Mouse (Mus musculus): Measurements from ENCODE around the gene Cd300a. TPM values are rescaled to one million over a fixed set of nuclear protein-coding genes. Genes with fewer than 3 reads are reported as not detected.

The Cd300a gene
- 5.2 and 6.5 TPM in 2 replicates for polyA plus RNA-seq (2012; rRNA removed)

GRCm38 (mm10) chr11:114889991-114890518 is at the start of gene Cd300a:
Gene Cd300a, plus strand, starts transcription at chr11:114890041.
- Histone ChIP-seq H3K27ac (ENCODE audit: insufficient read depth, low read length) (no peak within 1 kb of the TSS), H3K4me1 (ENCODE audit: control insufficient read depth, insufficient read depth, low read length) (no peaks in the 10 kb centered on the region), H3K27me3 (ENCODE audit: control insufficient read depth, insufficient read depth, low read length) (no peaks in the 10 kb centered on the region), H3K4me3 (replicated peaks; ENCODE audit: insufficient read depth, low read depth, low read length) (no peak within 1 kb of the TSS)
- 51% methylated on average over 18 of the region's 18 CpGs for WGBS
- no peak for DNase-seq
- TF ChIP-seq POLR2A (IDR thresholded peaks at IDR 0.05; ENCODE audit: borderline replicate concordance, insufficient read depth, low read length): no peak
- no peak for TF ChIP-seq CTCF (IDR thresholded peaks at IDR 0.05; ENCODE audit: borderline replicate concordance, insufficient read depth, low read depth, low read length)

- 53% methylated on average over 8 of the region's 8 CpGs for WGBS
- Histone ChIP-seq H3K27me3 (ENCODE audit: control insufficient read depth, insufficient read depth, low read length) (no peaks in the 10 kb centered on the region), H3K27ac (ENCODE audit: insufficient read depth, low read length) (no peak overlapping the region), H3K4me3 (replicated peaks; ENCODE audit: insufficient read depth, low read depth, low read length) (no peak overlapping the region), H3K4me1 (ENCODE audit: control insufficient read depth, insufficient read depth, low read length) (peaks cover 7% of the 10 kb centered on the region)
- no peak for DNase-seq
- TF ChIP-seq CTCF (IDR thresholded peaks at IDR 0.05; ENCODE audit: borderline replicate concordance, insufficient read depth, low read depth, low read length): no peak
- TF ChIP-seq POLR2A (IDR thresholded peaks at IDR 0.05; ENCODE audit: borderline replicate concordance, insufficient read depth, low read length): no peak
These were observed 45.9 kb upstream of the Cd300a start for GRCm38 (mm10) chr11:114843818-114844463.

GRCm38 (mm10) chr11:114844464-114845220 is 45.2 kb upstream of the Cd300a start:
- TF ChIP-seq POLR2A (IDR thresholded peaks at IDR 0.05; ENCODE audit: borderline replicate concordance, insufficient read depth, low read length) (no peak), CTCF (IDR thresholded peaks at IDR 0.05; ENCODE audit: borderline replicate concordance, insufficient read depth, low read depth, low read length) (no peak)
- no peak for DNase-seq
- WGBS: 81% methylated on average over 7 of the region's 7 CpGs
- Histone ChIP-seq H3K4me3 (replicated peaks; ENCODE audit: insufficient read depth, low read depth, low read length) (no peak overlapping the region), H3K27me3 (ENCODE audit: control insufficient read depth, insufficient read depth, low read length) (no peaks in the 10 kb centered on the region), H3K4me1 (ENCODE audit: control insufficient read depth, insufficient read depth, low read length) (peaks cover 14% of the 10 kb centered on the region), H3K27ac (ENCODE audit: insufficient read depth, low read length) (no peak overlapping the region)

GRCm38 (mm10) chr11:114846336-114846735 is 43.5 kb upstream of the Cd300a start:
- WGBS: 83% methylated on average over 4 of the region's 4 CpGs
- H3K4me1 ChIP-seq (ENCODE audit: control insufficient read depth, insufficient read depth, low read length): peaks cover 18% of the 10 kb centered on the region
- DNase-seq: no peak
- H3K27ac ChIP-seq (ENCODE audit: insufficient read depth, low read length): no peak overlapping the region
- no peaks in the 10 kb centered on the region for H3K27me3 ChIP-seq (ENCODE audit: control insufficient read depth, insufficient read depth, low read length)
- TF ChIP-seq POLR2A (IDR thresholded peaks at IDR 0.05; ENCODE audit: borderline replicate concordance, insufficient read depth, low read length): no peak
- TF ChIP-seq CTCF (IDR thresholded peaks at IDR 0.05; ENCODE audit: borderline replicate concordance, insufficient read depth, low read depth, low read length): no peak
- no peak overlapping the region for H3K4me3 ChIP-seq (replicated peaks; ENCODE audit: insufficient read depth, low read depth, low read length)

- DNase-seq: no peak
- Histone ChIP-seq H3K4me3 (replicated peaks; ENCODE audit: insufficient read depth, low read depth, low read length) (no peak overlapping the region), H3K27ac (ENCODE audit: insufficient read depth, low read length) (no peak overlapping the region), H3K27me3 (ENCODE audit: control insufficient read depth, insufficient read depth, low read length) (no peaks in the 10 kb centered on the region), H3K4me1 (ENCODE audit: control insufficient read depth, insufficient read depth, low read length) (peaks cover 18% of the 10 kb centered on the region)
- 81% methylated on average over 5 of the region's 5 CpGs for WGBS
- TF ChIP-seq CTCF (IDR thresholded peaks at IDR 0.05; ENCODE audit: borderline replicate concordance, insufficient read depth, low read depth, low read length) (no peak), POLR2A (IDR thresholded peaks at IDR 0.05; ENCODE audit: borderline replicate concordance, insufficient read depth, low read length) (no peak)
These were observed 42.8 kb upstream of the Cd300a start for GRCm38 (mm10) chr11:114847008-114847407.

- H3K27ac ChIP-seq (ENCODE audit: insufficient read depth, low read length): peak overlapping the region; percentile 88
- 5% methylated on average over 2 of the region's 2 CpGs for WGBS
- peaks cover 21% of the 10 kb centered on the region for H3K4me1 ChIP-seq (ENCODE audit: control insufficient read depth, insufficient read depth, low read length)
- no peaks in the 10 kb centered on the region for H3K27me3 ChIP-seq (ENCODE audit: control insufficient read depth, insufficient read depth, low read length)
- no peak for DNase-seq
- no peak overlapping the region for H3K4me3 ChIP-seq (replicated peaks; ENCODE audit: insufficient read depth, low read depth, low read length)
- TF ChIP-seq POLR2A (IDR thresholded peaks at IDR 0.05; ENCODE audit: borderline replicate concordance, insufficient read depth, low read length) (no peak), CTCF (IDR thresholded peaks at IDR 0.05; ENCODE audit: borderline replicate concordance, insufficient read depth, low read depth, low read length) (no peak)
These were observed 40.3 kb upstream of the Cd300a start for GRCm38 (mm10) chr11:114849572-114849971.

GRCm38 (mm10) chr11:114850066-114850451 is 39.8 kb upstream of the Cd300a start:
- DNase-seq: no peak
- Histone ChIP-seq H3K27me3 (ENCODE audit: control insufficient read depth, insufficient read depth, low read length) (no peaks in the 10 kb centered on the region), H3K4me1 (ENCODE audit: control insufficient read depth, insufficient read depth, low read length) (peaks cover 26% of the 10 kb centered on the region), H3K4me3 (replicated peaks; ENCODE audit: insufficient read depth, low read depth, low read length) (peak overlapping the region; percentile 72), H3K27ac (ENCODE audit: insufficient read depth, low read length) (peak overlapping the region; percentile 88)
- WGBS: 18% methylated on average over 5 of the region's 5 CpGs
- TF ChIP-seq POLR2A (IDR thresholded peaks at IDR 0.05; ENCODE audit: borderline replicate concordance, insufficient read depth, low read length) (no peak), CTCF (IDR thresholded peaks at IDR 0.05; ENCODE audit: borderline replicate concordance, insufficient read depth, low read depth, low read length) (no peak)
